Mouse (Mus musculus): ENCODE measurements around the gene Gm7849. TPM values are rescaled to one million over a fixed set of nuclear protein-coding genes. Genes with fewer than 3 reads are reported as not detected.

The Gm7849 gene
- polyA plus RNA-seq (2014; fragmentation: Illumina TruSeq; extraction: RNeasy Lipid Tissue Mini Kit (QIAGEN cat#74804); ENCODE audit: low read depth, low replicate concordance), result not detected

GRCm38 (mm10) chr8:21456460-21456859 lies at the start of gene Gm7849:
Gm7849 (minus strand) TSS chr8:21456560.

GRCm38 (mm10) chr8:21427111-21427510 lies 29.2 kb downstream of the Gm7849 start, which contains the start of gene Defa36:
Defa36 (plus strand) TSS chr8:21427411.

Other genes with a start within 250 kb of the Gm7849 start
- gene Gm15292, start 206.8 kb downstream of the Gm7849 start, polyA plus RNA-seq (2014; fragmentation: Illumina TruSeq; extraction: RNeasy Lipid Tissue Mini Kit (QIAGEN cat#74804); ENCODE audit: low read depth, low replicate concordance), result not detected
- gene Defa27, start 141.0 kb downstream of the Gm7849 start, polyA plus RNA-seq (2014; fragmentation: Illumina TruSeq; extraction: RNeasy Lipid Tissue Mini Kit (QIAGEN cat#74804); ENCODE audit: low read depth, low replicate concordance), result not detected
- gene Defa29, start 129.5 kb downstream of the Gm7849 start, polyA plus RNA-seq (2014; fragmentation: Illumina TruSeq; extraction: RNeasy Lipid Tissue Mini Kit (QIAGEN cat#74804); ENCODE audit: low read depth, low replicate concordance), result not detected
- gene Defa2, start 78.0 kb downstream of the Gm7849 start, polyA plus RNA-seq (2014; fragmentation: Illumina TruSeq; extraction: RNeasy Lipid Tissue Mini Kit (QIAGEN cat#74804); ENCODE audit: low read depth, low replicate concordance), result not detected
- not detected for gene Defa33, start 64.7 kb downstream of the Gm7849 start, polyA plus RNA-seq (2014; fragmentation: Illumina TruSeq; extraction: RNeasy Lipid Tissue Mini Kit (QIAGEN cat#74804); ENCODE audit: low read depth, low replicate concordance)
- not detected for gene Defa36, start 29.1 kb downstream of the Gm7849 start, polyA plus RNA-seq (2014; fragmentation: Illumina TruSeq; extraction: RNeasy Lipid Tissue Mini Kit (QIAGEN cat#74804); ENCODE audit: low read depth, low replicate concordance)
- not detected for gene Defa20, start 52.7 kb upstream of the Gm7849 start, polyA plus RNA-seq (2014; fragmentation: Illumina TruSeq; extraction: RNeasy Lipid Tissue Mini Kit (QIAGEN cat#74804); ENCODE audit: low read depth, low replicate concordance)
- gene Defa32, start 72.5 kb upstream of the Gm7849 start, polyA plus RNA-seq (2014; fragmentation: Illumina TruSeq; extraction: RNeasy Lipid Tissue Mini Kit (QIAGEN cat#74804); ENCODE audit: low read depth, low replicate concordance), result not detected
- not detected for gene Defa37, start 108.8 kb upstream of the Gm7849 start, polyA plus RNA-seq (2014; fragmentation: Illumina TruSeq; extraction: RNeasy Lipid Tissue Mini Kit (QIAGEN cat#74804); ENCODE audit: low read depth, low replicate concordance)
- not detected for gene Defa28, start 126.4 kb upstream of the Gm7849 start, polyA plus RNA-seq (2014; fragmentation: Illumina TruSeq; extraction: RNeasy Lipid Tissue Mini Kit (QIAGEN cat#74804); ENCODE audit: low read depth, low replicate concordance)
- not detected for gene Gm7861, start 137.9 kb upstream of the Gm7849 start, polyA plus RNA-seq (2014; fragmentation: Illumina TruSeq; extraction: RNeasy Lipid Tissue Mini Kit (QIAGEN cat#74804); ENCODE audit: low read depth, low replicate concordance)
- gene Defa26, start 161.6 kb upstream of the Gm7849 start, polyA plus RNA-seq (2014; fragmentation: Illumina TruSeq; extraction: RNeasy Lipid Tissue Mini Kit (QIAGEN cat#74804); ENCODE audit: low read depth, low replicate concordance), result not detected
- not detected for gene Defa17, start 199.2 kb upstream of the Gm7849 start, polyA plus RNA-seq (2014; fragmentation: Illumina TruSeq; extraction: RNeasy Lipid Tissue Mini Kit (QIAGEN cat#74804); ENCODE audit: low read depth, low replicate concordance)
- not detected for gene Defa34, start 209.2 kb upstream of the Gm7849 start, polyA plus RNA-seq (2014; fragmentation: Illumina TruSeq; extraction: RNeasy Lipid Tissue Mini Kit (QIAGEN cat#74804); ENCODE audit: low read depth, low replicate concordance)
- not detected for gene AY761184, start 247.1 kb upstream of the Gm7849 start, polyA plus RNA-seq (2014; fragmentation: Illumina TruSeq; extraction: RNeasy Lipid Tissue Mini Kit (QIAGEN cat#74804); ENCODE audit: low read depth, low replicate concordance)

Measured in liver, adult 10 weeks (tissue).